Comparison of ENCODE assay signal across 8 mouse cellular contexts in the genomic region with DNA sequence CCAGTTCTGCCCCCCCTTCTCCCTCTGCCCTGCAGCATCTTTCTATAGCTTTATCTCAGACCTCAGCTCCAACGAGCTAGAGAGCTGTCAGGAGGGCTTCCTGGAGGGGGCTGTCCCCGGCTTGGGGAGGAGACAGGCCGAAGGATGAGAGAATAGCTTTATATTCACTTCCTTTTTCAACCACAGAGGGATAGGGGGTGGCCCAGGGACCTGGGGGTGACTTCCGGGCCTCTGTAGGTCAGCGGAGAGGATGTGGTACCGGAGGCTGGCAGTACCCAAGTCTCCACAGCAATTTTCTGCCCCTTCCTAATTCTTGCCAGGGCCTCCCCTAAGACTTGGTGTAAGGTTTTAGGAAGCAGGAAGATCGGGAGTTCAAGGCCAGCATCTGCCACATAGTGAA. TPM values are rescaled to one million over a fixed set of nuclear protein-coding genes. Genes with fewer than 3 reads are reported as not detected.
DNase-seq lines count a peak whose midpoint lies in the region; ATAC-seq and TF ChIP-seq lines count a peak whose summit lies in the region.
"Had no signal": no experiment of that assay in that cellular context is flagged by ENCODE, and none has a peak within 500 bp of the region (broad histone marks: within the 10 kb centered on the region; RNA-seq: fewer than 3 reads in every experiment).

No protein-coding gene starts in this region.

- no peak for TF ChIP-seq POLR2A in testis, adult 2 months (IDR thresholded peaks at IDR 0.05; ENCODE audit: control insufficient read depth, low read depth, low read length)

- no peak overlapping the region for H3K9ac ChIP-seq in midbrain, postnatal 0 days (replicated peaks; ENCODE audit: low read length, poor library complexity, severe bottlenecking)

- H3K9me3 ChIP-seq in midbrain, postnatal 0 days (ENCODE audit: low read length), result no peaks in the 10 kb centered on the region

- H3K36me3 ChIP-seq in testis, adult 2 months (ENCODE audit: control insufficient read depth, insufficient read depth, low read length), result no peaks in the 10 kb centered on the region
- H3K36me3 ChIP-seq in midbrain, postnatal 0 days (ENCODE audit: insufficient read depth, low read length), result peaks cover 30% of the 10 kb centered on the region

- no peak overlapping the region for H3K4me2 ChIP-seq in midbrain, postnatal 0 days (ENCODE audit: low read depth, low read length, poor library complexity, severe bottlenecking)

- no peaks in the 10 kb centered on the region for H3K27me3 ChIP-seq in testis, adult 2 months (ENCODE audit: control insufficient read depth, insufficient read depth, low read length)
- no peaks in the 10 kb centered on the region for H3K27me3 ChIP-seq in midbrain, postnatal 0 days (ENCODE audit: insufficient read depth, low read length)

- no peak for DNase-seq in testis, postnatal 10 days (ENCODE audit: low spot score)
- DNase-seq in midbrain, postnatal 0 days (ENCODE audit: low spot score), result no peak
- DNase-seq in right cerebral cortex, postnatal 25 days, result no peak
- DNase-seq in urinary bladder, postnatal 25 days (ENCODE audit: low spot score), result no peak
- DNase-seq: kidney, adult 2 months had no signal

- H3K27ac ChIP-seq in testis, adult 2 months (ENCODE audit: control insufficient read depth, insufficient read depth, low read depth, low read length), result peak overlapping the region; percentile 87; the same call in 1 of the 2 replicates
- H3K27ac ChIP-seq in midbrain, postnatal 0 days (ENCODE audit: low read depth, low read length), result peak overlapping the region; percentile 6; the same call in 1 of the 2 replicates

- 75% methylated on average over 7 of the region's 7 CpGs for WGBS in midbrain, postnatal 0 days

- no peak overlapping the region for H3K4me3 ChIP-seq in testis, adult 2 months (ENCODE audit: control insufficient read depth, low read depth, low read length)
- no peak overlapping the region for H3K4me3 ChIP-seq in midbrain, postnatal 0 days (ENCODE audit: low read depth, low read length)

- peaks cover 13% of the 10 kb centered on the region for H3K4me1 ChIP-seq in testis, adult 2 months (ENCODE audit: control insufficient read depth, insufficient read depth, low read length)
- H3K4me1 ChIP-seq in midbrain, postnatal 0 days (ENCODE audit: insufficient read depth, low read length), result peaks cover 16% of the 10 kb centered on the region; the same call in 1 of the 2 replicates

- no peak for TF ChIP-seq CTCF in testis, adult 2 months (IDR thresholded peaks at IDR 0.05; ENCODE audit: control insufficient read depth, insufficient read depth, insufficient replicate concordance, low read depth, low read length)
- no peak for TF ChIP-seq CTCF in midbrain, postnatal 0 days (IDR thresholded peaks at IDR 0.05)

- peak; percentile 83 for ATAC-seq in inflammation-experienced regulatory T-cells, adult 6 months
- no peak for ATAC-seq in midbrain, postnatal 0 days (ENCODE audit: low FRiP score)
- no peak for ATAC-seq in megakaryocyte-erythroid progenitor cell, adult 5-6 weeks (replicated peaks; ENCODE audit: low FRiP score, low TSS enrichment, poor library complexity, severe bottlenecking)

RNA-seq across cellular contexts. Expression of gene Unc119, which starts 2.5 kb away (rescaled TPM):
- polyA plus RNA-seq in testis, adult 2 months (2012; rRNA removed), result 47.2 and 66.7 TPM in 2 replicates
- 10 to 100 TPM; 11.3 to 29.0 (median 11.9) TPM for polyA plus RNA-seq in inflammation-experienced regulatory T-cells, adult 6 months (2017; shearing (Covaris generic))
- 93.5 and 141 TPM in 2 replicates for total RNA-seq in midbrain, postnatal 0 days (2014; rRNA removed)
- polyA plus RNA-seq in midbrain, postnatal 0 days (2015; fragmentation: Nextera tagmentation; extraction: Ambion mirVana), result 79.6 and 83.4 TPM in 2 replicates
- 51.2 and 51.5 TPM in 2 replicates for total RNA-seq in megakaryocyte-erythroid progenitor cell, adult 5-6 weeks (2014; fragmentation: Nextera tagmentation)
- 20.0 and 27.2 TPM in 2 replicates for total RNA-seq in megakaryocyte-erythroid progenitor cell, adult 5-6 weeks (2017)

RNA-seq across cellular contexts. Expression of gene Pigs, which starts 17.6 kb away (rescaled TPM):
- polyA plus RNA-seq in testis, adult 2 months (2012; rRNA removed), result 57.4 and 69.7 TPM in 2 replicates
- 10 to 100 TPM; 55.1 to 70.1 (median 57.5) TPM for polyA plus RNA-seq in inflammation-experienced regulatory T-cells, adult 6 months (2017; shearing (Covaris generic))
- total RNA-seq in midbrain, postnatal 0 days (2014; rRNA removed), result 62.4 and 67.2 TPM in 2 replicates
- polyA plus RNA-seq in midbrain, postnatal 0 days (2015; fragmentation: Nextera tagmentation; extraction: Ambion mirVana), result 82.6 and 91.0 TPM in 2 replicates
- 40.5 and 44.5 TPM in 2 replicates for total RNA-seq in megakaryocyte-erythroid progenitor cell, adult 5-6 weeks (2014; fragmentation: Nextera tagmentation)
- total RNA-seq in megakaryocyte-erythroid progenitor cell, adult 5-6 weeks (2017), result 10.0 and 10.4 TPM in 2 replicates

RNA-seq across cellular contexts. Expression of gene Aldoc, which starts 23.0 kb away (rescaled TPM):
- polyA plus RNA-seq in testis, adult 2 months (2012; rRNA removed), result 5.8 and 7.4 TPM in 2 replicates
- 1 to 10 TPM; 4.0 to 9.6 (median 7.6) TPM for polyA plus RNA-seq in inflammation-experienced regulatory T-cells, adult 6 months (2017; shearing (Covaris generic))
- total RNA-seq in midbrain, postnatal 0 days (2014; rRNA removed), result 265 and 359 TPM in 2 replicates
- polyA plus RNA-seq in midbrain, postnatal 0 days (2015; fragmentation: Nextera tagmentation; extraction: Ambion mirVana), result 224 and 305 TPM in 2 replicates
- 0.39 and 2.4 TPM in 2 replicates for total RNA-seq in megakaryocyte-erythroid progenitor cell, adult 5-6 weeks (2014; fragmentation: Nextera tagmentation)
- total RNA-seq in megakaryocyte-erythroid progenitor cell, adult 5-6 weeks (2017), result 0.84 TPM in 1 of 2 replicates, not detected in the other

RNA-seq across cellular contexts. Expression of gene Foxn1, which starts 40.6 kb away (rescaled TPM):
- polyA plus RNA-seq in testis, adult 2 months (2012; rRNA removed), result not detected in 2 replicates
- not detected for polyA plus RNA-seq in inflammation-experienced regulatory T-cells, adult 6 months (2017; shearing (Covaris generic))
- total RNA-seq in midbrain, postnatal 0 days (2014; rRNA removed), result not detected in 2 replicates
- polyA plus RNA-seq in midbrain, postnatal 0 days (2015; fragmentation: Nextera tagmentation; extraction: Ambion mirVana), result not detected in 2 replicates
- total RNA-seq in megakaryocyte-erythroid progenitor cell, adult 5-6 weeks (2014; fragmentation: Nextera tagmentation), result not detected in 2 replicates
- not detected in 2 replicates for total RNA-seq in megakaryocyte-erythroid progenitor cell, adult 5-6 weeks (2017)

RNA-seq across cellular contexts. Expression of gene Spag5, which starts 44.5 kb away (rescaled TPM):
- 54.3 and 56.0 TPM in 2 replicates for polyA plus RNA-seq in testis, adult 2 months (2012; rRNA removed)
- polyA plus RNA-seq in inflammation-experienced regulatory T-cells, adult 6 months (2017; shearing (Covaris generic)), result 10 to 100 TPM in 1 of 3 experiments, 1 to 10 TPM in 2; 2.2 to 22.1 (median 3.4) TPM
- 3.1 and 3.6 TPM in 2 replicates for total RNA-seq in midbrain, postnatal 0 days (2014; rRNA removed)
- 2.2 and 2.4 TPM in 2 replicates for polyA plus RNA-seq in midbrain, postnatal 0 days (2015; fragmentation: Nextera tagmentation; extraction: Ambion mirVana)
- total RNA-seq in megakaryocyte-erythroid progenitor cell, adult 5-6 weeks (2014; fragmentation: Nextera tagmentation), result 47.4 and 52.6 TPM in 2 replicates
- 42.0 and 62.4 TPM in 2 replicates for total RNA-seq in megakaryocyte-erythroid progenitor cell, adult 5-6 weeks (2017)

Comparison
In these comparisons a context has a peak if more than half of its experiments do, and no peak if none do; other contexts are left out.
1. RNA of gene Aldoc, which starts 23.0 kb away (polyA plus RNA-seq): 224 to 305 TPM in midbrain, postnatal 0 days; 4.0 to 9.6 TPM in inflammation-experienced regulatory T-cells, adult 6 months and 5.8 to 7.4 TPM in testis, adult 2 months; every median in the first group is over 10 times any median in the second.